Mouse (Mus musculus): ENCODE measurements around the gene Plac1.

Plac1 gene

DNA sequence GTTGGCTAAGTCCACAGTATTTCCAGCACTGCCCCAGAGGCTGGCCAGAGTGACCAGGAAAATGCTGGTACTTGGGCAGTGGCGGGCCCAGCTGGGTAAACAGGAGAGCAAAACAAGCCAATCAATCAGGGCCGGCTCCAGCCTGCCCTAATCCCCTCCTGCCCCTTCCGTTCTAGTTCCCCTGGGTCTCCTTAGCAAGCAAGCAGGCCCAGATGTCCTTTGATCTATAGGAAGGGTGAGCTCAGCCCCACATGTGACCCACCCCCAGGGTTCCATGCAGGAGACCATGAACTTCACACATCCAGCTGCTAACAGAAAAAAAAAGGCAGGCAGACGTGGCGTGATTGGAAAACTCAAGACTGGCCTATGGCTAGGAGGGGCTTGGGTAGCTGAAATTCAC is 43.5 kb downstream of the Plac1 start:
- DNase-seq = no peak

DNA sequence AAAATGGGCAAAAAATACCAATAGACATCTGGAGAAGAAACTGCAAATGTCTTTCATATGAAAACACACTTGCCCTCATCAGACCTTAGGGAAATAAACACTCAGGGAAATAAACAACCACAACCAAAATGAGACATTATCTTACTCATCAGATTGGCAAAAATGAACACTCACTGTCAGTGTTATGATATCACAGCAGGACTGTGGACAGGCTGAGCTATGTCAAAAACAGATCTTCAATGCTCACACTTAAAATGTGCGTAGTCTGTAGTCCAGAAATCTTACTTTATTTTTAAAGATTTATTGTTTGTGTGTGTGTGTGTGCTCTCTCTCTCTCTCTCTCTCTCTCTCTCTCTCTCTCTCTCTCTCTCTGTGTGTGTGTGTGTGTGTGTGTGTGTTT is 51.2 kb downstream of the Plac1 start:
- no peak for DNase-seq

DNA sequence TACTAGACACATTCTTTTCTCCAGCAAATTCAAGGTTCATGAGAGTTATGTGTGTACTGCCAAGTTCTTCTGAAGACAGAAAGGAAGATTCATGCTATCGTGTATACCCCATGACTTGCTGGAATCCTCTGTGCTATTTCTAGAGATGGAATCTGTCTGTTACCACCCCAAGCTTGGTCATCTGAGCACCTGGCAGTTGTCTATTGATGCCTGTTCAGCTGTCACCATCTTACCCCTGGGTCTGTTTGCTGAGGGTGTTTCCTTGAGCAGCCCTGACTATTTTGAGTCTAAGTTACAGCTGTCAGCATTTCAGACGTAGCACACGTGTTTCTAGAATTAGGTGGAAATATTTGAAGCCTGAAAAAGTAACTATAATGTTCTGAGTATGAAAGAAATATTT is 60.1 kb downstream of the Plac1 start:
- no peak for DNase-seq

DNA sequence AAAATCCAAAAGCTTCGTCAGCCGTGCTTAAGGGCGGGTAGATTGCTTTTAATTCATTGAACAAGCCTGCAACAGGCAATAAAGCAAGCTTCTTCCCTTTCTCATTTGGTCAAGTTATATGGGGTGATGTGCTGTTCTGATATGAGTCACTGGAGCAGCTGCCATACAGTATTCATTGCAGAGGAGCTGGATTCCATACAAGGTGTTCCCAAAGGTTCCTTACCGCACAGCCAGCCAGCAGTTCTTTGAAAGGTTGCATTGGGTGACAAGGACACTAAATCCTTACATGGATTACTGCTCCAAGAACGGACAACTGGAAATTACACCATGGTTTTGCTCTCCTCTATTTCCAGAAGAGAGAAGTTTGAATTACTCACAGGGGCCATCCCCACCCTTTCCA is 63.6 kb downstream of the Plac1 start:
- no peak for DNase-seq

DNA sequence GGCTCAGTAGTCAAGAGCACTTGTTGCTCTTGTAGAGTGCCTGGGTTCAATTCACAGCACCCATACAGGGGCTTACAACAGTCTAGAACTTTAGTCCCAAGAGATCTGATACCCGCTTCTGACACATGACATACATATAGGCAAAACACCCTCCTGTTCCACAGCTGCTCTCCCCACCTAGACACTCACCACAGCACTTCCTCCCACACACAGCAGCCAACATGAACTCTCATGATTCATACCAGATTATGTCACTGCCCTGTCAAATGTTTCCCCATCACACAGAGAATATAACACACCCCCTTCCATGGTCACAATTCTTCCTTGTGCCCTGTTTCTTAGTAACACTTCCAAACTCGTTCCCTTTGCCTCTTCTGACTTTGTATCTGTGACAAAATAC is 71.3 kb downstream of the Plac1 start:
- DNase-seq = no peak

DNA sequence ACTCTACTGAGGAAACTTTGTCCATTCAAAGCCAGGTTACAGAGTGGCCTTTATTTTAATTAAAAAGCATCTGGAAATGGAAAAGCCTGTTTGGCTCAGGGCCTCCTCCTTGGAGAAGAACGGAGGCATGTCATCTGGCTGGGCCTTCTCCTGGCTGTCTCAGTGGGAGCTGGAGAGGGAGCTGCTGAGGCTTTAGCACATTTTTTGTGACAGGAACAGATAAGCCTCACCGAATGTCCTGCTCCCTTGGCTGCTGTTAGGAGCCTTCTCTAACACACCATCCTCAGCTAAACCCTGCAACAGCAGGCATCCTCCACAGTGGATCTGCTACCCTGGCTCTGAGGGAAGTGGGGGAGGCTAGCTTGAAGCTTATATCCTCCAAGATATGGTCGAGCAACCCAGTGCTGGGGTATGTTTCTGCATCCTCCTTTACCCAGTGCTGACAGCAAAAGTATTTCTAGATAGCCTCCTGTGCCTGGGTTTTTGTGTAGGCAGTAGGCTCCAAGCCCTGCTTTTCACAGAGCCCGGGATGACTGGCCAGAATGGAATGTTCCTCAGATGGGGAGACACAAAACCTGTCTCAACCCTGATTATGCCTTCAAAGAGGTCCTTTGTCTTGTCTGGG is 72.9 kb downstream of the Plac1 start:
- no peak for DNase-seq

DNA sequence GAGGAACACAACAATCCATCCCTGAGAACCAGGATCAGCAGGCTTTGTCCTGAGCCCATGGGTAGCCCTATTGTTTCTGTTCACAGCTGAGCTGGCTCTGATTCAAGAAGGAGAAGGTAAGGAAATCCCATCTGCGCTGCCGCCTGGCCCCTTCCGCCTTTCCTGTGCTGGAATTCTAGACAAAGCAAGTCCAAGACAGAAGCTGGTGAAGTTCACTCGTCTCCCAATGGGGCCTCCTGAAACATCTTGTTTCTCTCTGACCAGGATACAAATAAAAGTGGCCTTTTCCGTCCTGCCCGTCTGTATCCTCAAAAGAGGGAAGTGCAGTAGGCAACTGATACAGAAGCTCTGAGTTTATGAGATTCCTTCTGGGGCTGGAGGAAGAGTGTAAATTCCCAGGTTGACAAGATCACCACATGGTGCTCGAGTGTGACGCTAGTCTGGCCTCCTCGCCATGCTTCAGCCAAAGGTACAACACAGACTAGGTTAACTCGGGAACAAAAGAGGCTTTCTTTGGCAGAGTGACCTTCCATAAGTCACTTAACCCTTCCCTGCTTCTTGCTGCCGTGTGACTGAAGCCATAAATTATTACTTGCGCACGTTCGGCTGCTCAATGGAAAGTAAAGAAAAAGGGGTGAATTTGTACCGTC is 73.5 kb downstream of the Plac1 start:
- no peak for DNase-seq

DNA sequence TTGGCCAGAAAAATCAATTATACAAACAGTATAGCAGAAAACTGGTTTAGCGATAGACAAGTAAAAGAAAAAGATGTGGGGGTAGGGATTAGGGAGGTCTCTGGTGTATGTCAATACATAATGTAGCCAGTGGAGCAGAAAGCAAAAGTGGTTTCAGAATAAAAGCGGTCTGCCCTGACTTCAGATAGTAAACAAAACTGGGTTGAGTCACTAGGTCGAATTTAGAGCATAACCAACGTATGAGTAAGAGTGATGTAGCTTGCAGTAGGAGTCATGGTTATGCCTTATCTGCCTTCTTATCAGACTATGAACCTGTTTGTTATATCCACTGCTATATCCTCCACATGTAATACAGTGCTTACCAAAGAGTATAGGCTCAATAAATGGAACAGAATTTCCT is 77.3 kb downstream of the Plac1 start:
- DNase-seq = no peak

DNA sequence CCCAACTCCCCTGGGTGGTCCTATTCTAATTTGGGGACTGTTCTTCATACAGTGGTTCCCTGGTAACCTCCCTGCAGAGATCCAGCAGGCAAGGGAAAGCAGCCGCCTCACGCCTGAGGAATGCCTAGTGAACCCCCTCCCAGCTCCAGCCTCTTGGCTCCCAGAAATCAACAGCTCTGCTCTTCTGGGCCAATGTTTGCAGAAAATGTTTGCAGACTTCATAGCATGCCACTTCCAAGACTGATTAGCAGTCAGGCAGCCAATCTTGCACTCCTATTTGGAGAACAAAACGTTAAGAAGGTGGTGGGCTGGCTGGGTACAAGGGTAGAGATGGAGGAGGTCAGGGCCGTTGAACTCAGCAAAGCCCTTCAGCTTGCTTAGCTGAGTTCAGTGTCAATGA is 78.3 kb downstream of the Plac1 start:
- DNase-seq = no peak

DNA sequence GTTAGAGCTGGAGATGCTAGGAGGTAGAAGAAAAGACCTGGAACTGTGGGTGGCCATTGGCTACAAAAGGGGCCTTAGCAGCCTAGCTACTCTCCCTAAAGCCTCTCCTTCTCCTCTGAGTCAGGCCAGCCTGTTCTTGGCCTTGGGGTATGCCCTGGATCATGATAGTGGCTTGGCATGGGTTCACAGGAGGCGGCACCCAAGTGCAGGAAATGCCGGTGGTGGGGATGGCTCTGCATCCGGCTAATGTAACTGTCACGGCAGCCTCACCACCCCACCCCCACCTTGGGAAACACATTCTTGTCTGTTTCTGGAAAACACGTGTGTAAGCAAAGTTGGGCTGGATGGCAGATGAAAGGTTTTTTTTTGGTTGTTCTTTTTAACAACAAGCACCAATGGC is 78.8 kb downstream of the Plac1 start:
- no peak for DNase-seq

DNA sequence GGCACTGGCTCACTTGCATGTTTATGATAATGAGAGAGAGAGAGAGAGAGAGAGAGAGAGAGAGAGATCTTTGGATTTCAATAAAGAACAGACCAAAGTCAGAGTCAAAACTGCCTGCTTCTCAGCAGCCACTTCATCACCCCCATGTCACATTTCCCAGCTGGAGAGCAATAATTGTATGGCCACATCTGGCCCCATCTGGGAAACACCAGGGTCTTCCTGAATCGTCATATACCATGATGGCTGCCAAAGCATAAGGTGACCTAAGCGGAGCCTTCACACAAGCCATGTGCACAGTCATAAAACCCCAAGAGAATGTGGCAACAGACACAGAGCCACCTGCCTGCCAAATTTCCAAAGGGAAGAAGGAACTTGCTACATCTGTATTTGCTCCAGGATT is 91.9 kb downstream of the Plac1 start:
- DNase-seq = no peak

DNA sequence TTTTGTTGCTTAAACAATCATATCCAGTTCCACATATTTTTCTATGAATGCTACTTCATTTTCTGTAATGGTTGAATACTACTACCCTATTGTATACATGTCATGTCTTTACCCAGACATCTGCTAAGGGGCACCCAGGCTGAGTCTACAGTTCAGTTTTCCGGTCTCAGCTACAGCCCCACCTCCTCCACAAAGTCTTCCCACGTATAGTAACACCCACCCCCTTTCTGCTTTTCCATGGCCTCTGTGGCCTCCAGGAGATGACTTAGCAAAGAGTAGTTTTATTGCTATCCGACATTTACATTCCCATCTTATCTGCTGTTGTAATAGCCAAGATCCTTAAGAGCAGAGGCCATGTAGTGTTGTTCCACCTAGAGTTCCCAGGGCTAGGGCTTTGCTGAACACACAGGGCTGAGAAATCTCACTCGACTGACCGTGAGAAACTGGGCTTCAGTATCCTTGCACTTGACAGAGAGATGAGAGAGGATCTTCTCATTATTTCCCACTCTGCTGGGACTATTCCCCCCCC is 93.5 kb downstream of the Plac1 start:
- DNase-seq = no peak

DNA sequence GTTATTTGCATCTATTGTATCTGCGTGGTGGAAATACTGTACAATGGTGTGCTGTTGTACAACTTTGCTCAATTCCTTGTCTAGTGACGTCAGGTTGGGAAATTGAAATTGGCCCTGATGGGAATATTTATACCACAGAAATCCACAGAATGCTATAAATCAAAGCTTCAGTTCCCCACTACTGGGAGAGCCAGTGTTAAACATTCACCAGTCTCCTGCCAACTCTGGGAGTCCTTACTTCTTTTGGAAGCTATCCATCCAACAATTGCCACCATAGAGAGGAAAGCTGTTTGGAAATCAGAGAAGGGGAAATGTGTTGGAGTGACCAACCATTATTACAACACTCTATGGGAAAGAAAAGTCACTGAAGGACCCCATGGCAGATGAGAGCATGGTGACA is 100.3 kb downstream of the Plac1 start:
- DNase-seq = no peak

DNA sequence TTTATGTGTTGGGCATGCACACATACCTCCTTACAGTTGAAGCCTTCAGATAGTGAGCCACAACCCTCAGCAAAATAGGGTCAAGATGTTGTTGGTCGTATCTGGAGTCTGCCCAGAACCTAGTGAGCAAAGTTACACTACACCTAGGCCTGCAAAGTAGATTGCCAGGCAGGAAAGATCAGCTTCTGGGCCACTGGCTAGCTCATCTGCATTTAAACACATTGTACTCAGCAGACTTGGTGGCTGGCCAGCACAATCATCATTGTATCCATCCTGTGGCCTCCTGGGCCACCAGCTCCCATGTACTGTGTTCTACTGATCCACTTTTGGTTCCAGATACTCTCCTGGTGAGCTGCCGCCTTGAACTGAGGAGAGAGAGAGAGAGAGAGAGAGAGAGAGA is 102.8 kb downstream of the Plac1 start:
- no peak for DNase-seq

DNA sequence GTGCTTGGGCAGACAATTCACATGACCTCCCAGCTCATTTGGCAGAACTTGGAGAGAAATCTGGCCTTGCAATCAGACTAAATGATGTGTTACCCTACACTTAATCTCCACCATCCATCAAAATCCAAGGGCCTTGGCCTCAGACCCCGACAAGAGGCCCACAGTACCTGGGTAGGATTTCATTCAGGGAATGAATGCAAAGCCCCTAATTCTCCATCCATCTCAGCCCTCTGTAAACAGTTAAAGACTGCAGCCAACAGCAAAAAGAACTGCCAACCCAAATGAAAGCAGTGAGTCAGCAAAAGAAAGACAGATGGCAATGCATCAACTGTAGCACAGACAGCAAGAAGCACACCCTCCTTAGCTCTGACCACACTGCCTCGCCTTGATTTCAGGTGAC is 110.4 kb downstream of the Plac1 start:
- no peak for DNase-seq

DNA sequence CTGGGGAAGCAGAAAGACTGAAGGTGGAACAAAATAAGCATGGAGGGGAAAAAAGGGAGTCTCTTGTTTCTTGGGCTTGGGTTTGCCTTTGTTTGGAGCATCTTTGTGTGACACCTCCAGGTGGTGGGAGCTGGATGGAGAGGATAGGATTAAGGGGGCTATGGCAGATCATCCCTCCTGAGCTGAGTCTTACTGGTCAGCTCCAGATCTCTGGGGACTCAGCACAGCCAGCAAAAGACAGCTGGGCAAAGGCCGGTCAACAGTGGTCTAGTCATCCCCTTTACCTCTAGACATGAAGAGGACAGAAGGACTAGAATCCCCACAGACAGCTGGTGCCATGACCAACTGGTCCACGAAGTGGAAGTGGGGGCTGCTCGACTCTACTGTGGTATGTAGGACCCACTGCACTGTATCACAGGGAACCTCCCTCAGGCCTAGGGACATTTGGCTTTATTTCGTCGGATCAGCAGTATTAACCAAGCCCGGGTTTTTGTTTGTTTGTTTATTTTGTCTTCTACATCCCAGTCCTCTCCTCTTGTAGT is 113.3 kb downstream of the Plac1 start:
- DNase-seq = no peak

DNA sequence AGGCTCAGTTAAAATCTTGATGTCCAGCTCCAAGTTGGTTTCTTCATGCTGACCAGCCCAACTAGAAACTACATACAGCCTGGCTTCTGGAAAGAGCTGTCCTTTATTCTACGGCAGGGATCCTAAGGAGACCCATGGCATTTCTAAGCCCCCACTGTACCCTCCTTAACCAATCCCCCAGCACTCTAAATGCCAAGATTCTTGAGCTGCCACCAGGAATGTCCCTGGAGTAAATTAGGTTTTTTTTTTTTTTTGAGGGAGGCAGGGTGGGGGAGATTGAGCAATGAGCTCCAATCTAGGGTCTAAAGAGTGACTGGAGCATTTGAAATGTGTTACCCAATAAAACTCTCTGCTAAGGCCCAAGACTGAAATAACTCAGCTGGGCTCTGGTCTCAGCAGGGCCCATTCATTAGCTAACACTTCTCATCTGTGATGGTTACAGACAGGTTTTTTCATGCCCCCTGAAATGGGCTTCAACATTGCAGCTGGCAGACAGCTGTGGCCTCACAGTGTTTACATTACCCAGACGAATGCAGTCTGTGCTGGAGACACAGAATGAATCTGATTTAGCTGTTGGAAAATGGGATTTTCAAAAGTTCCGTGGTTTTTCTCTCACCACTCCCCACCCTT is 114.0 kb downstream of the Plac1 start:
- DNase-seq = no peak

DNA sequence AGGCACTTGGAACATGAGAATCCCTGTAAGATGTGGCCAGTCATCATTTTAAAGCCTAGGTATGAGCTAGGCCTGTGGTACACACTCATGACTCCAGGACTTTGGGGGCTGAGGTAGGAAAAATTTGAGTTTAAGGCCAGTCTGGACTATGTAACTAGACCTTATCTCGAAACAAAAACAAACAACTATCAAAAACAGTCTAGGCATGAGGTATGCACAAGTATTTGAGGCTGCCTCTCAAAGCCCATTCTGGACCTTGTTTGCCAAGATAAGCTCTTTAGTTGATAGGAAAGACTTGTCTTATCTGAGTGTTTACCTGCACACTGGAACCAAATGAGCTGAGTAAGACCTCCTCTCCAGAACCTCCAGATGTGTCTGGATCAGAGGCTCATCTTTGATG is 116.3 kb downstream of the Plac1 start:
- DNase-seq = no peak

DNA sequence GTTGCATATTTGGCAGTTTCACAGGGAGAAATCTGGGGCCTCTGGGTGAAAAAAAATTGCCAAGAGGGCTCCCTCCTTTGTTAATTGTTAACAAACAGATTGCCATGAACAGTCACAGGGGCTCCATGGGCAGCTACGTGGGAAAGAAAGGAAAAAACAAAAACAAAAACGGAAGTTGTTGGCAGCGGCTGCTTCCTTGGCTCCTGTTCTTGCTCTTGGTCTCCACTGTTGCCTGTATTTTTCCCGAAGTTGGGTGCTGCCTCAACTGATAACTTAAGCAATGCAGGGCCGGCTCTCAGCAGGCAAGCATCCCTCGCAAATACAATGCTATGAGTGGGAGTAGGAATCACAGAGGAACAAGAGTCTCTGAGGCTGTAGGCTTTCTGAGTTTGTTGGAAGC is 121.3 kb downstream of the Plac1 start:
- DNase-seq = no peak

DNA sequence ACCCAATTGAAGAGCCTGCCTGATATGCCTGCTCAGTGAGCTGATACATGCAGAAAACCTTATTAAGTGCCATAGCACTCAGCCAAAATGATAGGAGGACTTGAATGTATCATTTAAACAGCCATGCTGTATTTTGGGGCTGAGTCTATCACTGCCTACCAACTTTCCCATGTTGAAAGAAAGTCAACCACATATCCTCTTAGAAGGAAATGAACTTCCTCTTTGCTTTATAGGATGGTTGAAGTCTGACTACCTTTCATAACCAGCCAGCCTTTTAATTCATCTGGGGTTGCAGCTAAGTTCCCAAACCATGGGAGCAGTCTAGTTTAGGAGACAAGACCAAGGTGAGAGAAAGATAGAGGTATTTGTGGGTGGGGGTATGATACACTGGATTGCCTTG is 121.9 kb downstream of the Plac1 start:
- DNase-seq = no peak

DNA sequence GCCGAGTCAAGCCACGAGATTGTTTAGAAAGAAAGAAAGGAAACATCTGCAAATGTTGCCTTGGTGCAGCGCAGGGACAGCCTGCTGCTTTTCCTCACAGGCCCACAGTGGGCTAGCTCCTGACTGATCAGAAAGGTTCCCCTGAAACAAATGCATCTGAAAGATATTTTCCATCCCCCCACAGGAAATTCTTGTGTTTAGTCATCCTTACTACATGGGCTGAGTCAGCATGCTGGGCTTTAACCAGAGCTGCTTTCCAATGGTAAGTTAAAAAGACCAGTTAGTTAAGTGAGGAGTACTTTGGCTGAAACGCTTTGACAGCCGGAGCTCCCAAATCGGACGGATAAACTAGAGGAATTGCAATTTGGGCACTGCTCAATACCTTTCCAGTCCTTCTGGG is 124.9 kb downstream of the Plac1 start:
- DNase-seq = no peak

DNA sequence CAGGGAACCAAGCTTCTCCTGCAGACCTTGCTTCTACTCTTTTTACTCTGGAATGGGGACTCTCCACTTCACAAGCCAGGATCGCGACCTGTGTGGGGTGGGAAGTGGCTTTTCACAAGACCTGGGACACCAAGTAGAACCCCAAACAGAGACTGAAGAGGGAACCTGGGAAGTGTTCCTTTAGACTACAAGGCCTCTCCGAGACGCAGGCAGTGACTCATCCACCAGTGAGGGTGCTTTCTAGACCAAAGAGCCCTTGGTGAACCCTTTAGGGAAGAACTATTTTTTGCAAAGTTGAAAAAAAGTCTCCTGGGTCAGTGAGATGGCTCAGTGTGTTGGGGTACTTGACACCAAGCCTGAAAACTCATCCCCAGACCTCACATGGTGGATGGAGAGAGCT is 129.8 kb downstream of the Plac1 start:
- no peak for DNase-seq

DNA sequence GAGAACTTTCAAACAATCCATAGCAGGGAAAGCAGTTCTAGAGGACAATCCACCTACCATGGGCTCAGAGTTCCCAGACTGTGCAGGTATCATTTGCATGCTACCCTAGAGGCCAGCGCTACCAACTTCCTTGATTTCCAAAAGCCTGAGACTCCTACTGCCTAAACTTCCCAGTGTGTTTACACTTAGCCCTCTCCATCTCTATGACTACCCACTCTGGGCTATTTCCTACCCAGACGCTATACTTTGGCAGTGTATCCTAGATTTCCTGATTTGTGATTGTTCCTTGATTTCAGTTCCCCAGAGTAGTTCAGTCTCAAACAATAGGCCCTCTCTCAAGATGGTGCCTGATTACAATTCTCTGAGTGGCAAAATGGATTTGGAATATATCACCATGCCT is 132.8 kb downstream of the Plac1 start:
- no peak for DNase-seq

DNA sequence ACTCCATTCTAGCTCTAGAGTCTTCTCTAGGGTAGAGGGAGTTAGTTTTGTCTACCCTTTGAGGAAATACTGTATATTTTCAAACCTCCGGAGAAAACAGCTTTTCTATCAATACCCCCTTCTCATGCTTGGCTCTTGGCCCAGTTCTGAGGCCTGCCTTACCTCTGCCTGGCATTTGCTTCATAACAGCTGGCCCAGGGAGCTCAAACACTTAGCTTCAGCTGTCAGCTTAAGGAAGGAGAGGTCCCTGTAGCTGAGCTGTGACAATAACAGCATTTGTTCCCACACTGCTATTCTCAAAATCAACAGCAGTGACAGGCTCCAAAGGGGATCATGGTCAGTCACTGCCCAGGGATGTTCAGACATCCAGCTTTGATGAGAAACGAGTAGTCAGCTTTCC is 138.7 kb downstream of the Plac1 start:
- no peak for DNase-seq
